Mouse (Mus musculus) kidney, embryonic 14.5 days (tissue): ENCODE data around the gene Cxcl10. TPM values are rescaled to one million over a fixed set of nuclear protein-coding genes. Genes with fewer than 3 reads are reported as not detected.

ENCODE experiments used
- ATAC-seq: fragments of 200-750 bp; cut with Nextera tagmentation; 2 replicates; pipeline ENCODE4 v1.8.0; 2017; ENCODE audit warnings: moderate number of reproducible peaks, mild to moderate bottlenecking, moderate TSS enrichment, moderate library complexity; ENCODE audit not compliant: low FRiP score, low TSS enrichment
- H3K27ac ChIP-seq: fragments of 300-500 bp; sonication (generic); 2 replicates; pipeline ENCODE4 v1.5.1; 2014; ENCODE audit warnings: low read depth, mild to moderate bottlenecking, low read length, moderate library complexity, mixed read lengths
- H3K27me3 ChIP-seq: fragments of 300-500 bp; sonication (generic); 2 replicates; pipeline ENCODE4 v1.6.1; 2014; ENCODE audit warnings: mild to moderate bottlenecking, low read length; ENCODE audit not compliant: control insufficient read depth, insufficient read depth
- H3K36me3 ChIP-seq: fragments of 300-500 bp; sonication (generic); 2 replicates; pipeline ENCODE4 v1.6.1; 2014; ENCODE audit warnings: low read length, mixed read lengths; ENCODE audit not compliant: control insufficient read depth, insufficient read depth
- H3K4me1 ChIP-seq: fragments of 300-500 bp; sonication (generic); 2 replicates; pipeline ENCODE4 v1.6.1; 2014; ENCODE audit warnings: low read length, mixed read lengths; ENCODE audit not compliant: control insufficient read depth, insufficient read depth
- H3K4me2 ChIP-seq: fragments of 300-500 bp; sonication (generic); replicated peaks from 2 replicates; pipeline ENCODE4 v1.6.1; 2014; ENCODE audit warnings: low read depth, mild to moderate bottlenecking, low read length
- H3K4me3 ChIP-seq: fragments of 300-500 bp; sonication (generic); 2 replicates; pipeline ENCODE4 v1.5.1; 2014; ENCODE audit warnings: mild to moderate bottlenecking, low read length
- H3K9ac ChIP-seq: fragments of 300-500 bp; sonication (generic); 2 replicates; pipeline ENCODE4 v1.6.1; 2014; ENCODE audit warnings: low read depth, mild to moderate bottlenecking, low read length, moderate library complexity
- H3K9me3 ChIP-seq: fragments of 300-500 bp; sonication (generic); 2 replicates; pipeline ENCODE4 v1.6.1; 2016; ENCODE audit warnings: low read length; ENCODE audit not compliant: control insufficient read depth
- WGBS: fragments of 180-500 bp; shearing (Covaris S2); extraction: QIAGEN DNeasy Blood & Tissue Kit; methylation state at CpG from one replicate; pipeline ENCODE4 v1.1.7; 2014; 5-methylcytosine and 5-hydroxymethylcytosine counted together
- polyA plus RNA-seq: library from polyadenylated mRNA; unstranded; fragments of >200 nt; fragmentation: Nextera tagmentation; extraction: Ambion mirVana; gene quantifications from 2 replicates; pipeline ENCODE4 v1.2.1, GENCODE M21; 2014

Gene Cxcl10
- polyA plus RNA-seq, 1 experiment from 2014 or later: 0.84 TPM

- 63% methylated on average over 9 of the region's 9 CpGs for WGBS
- H3K4me1 ChIP-seq: no peaks in the 10 kb centered on the region
- H3K27ac ChIP-seq: peak overlapping the region; percentile 47; the same call in 1 of the 2 replicates
- no peak for ATAC-seq
- H3K4me2 ChIP-seq: peak overlapping the region; percentile 12; the same call in 1 of the 2 replicates
- no peak overlapping the region for H3K4me3 ChIP-seq
- H3K9me3 ChIP-seq: no peaks in the 10 kb centered on the region
- H3K27me3 ChIP-seq: no peaks in the 10 kb centered on the region
- H3K9ac ChIP-seq: no peak overlapping the region
- H3K36me3 ChIP-seq: no peaks in the 10 kb centered on the region
Observed at GRCm38 (mm10) chr5:92332359-92332840, 16.3 kb downstream of the Cxcl10 start.

GRCm38 (mm10) chr5:92331635-92332338 is 16.9 kb downstream of the Cxcl10 start, which contains the start of gene Art3:
Gene Art3, plus strand, starts transcription at chr5:92331827.
- no peaks in the 10 kb centered on the region for H3K9me3 ChIP-seq
- no peaks in the 10 kb centered on the region for H3K36me3 ChIP-seq
- no peak for ATAC-seq
- WGBS: 91% methylated on average over 17 of the region's 17 CpGs
- H3K4me3 ChIP-seq: no peak within 1 kb of the TSS
- H3K9ac ChIP-seq: no peak within 1 kb of the TSS
- H3K4me2 ChIP-seq: peak within 1 kb of the TSS; percentile 12; the same call in 1 of the 2 replicates
- peak within 1 kb of the TSS; percentile 47; the same call in 1 of the 2 replicates for H3K27ac ChIP-seq
- no peaks in the 10 kb centered on the region for H3K4me1 ChIP-seq
- H3K27me3 ChIP-seq: no peaks in the 10 kb centered on the region

- Histone ChIP-seq H3K9me3 (no peaks in the 10 kb centered on the region), H3K9ac (no peak overlapping the region), H3K4me1 (no peaks in the 10 kb centered on the region), H3K4me3 (no peak overlapping the region), H3K36me3 (no peaks in the 10 kb centered on the region), H3K27ac (no peak overlapping the region), H3K27me3 (no peaks in the 10 kb centered on the region), H3K4me2 (no peak overlapping the region)
- no peak for ATAC-seq
- 89% methylated on average over 12 of the region's 12 CpGs for WGBS
Observed at GRCm38 (mm10) chr5:92331122-92331521, 17.6 kb downstream of the Cxcl10 start.

GRCm38 (mm10) chr5:92327929-92328328 is 20.8 kb downstream of the Cxcl10 start, which contains the start of gene Cxcl9:
Gene Cxcl9, minus strand, starts transcription at chr5:92328079.
- Histone ChIP-seq H3K27ac (no peak within 1 kb of the TSS), H3K4me1 (no peaks in the 10 kb centered on the region), H3K36me3 (no peaks in the 10 kb centered on the region), H3K4me3 (no peak within 1 kb of the TSS), H3K4me2 (no peak within 1 kb of the TSS), H3K9ac (no peak within 1 kb of the TSS), H3K27me3 (no peaks in the 10 kb centered on the region), H3K9me3 (no peaks in the 10 kb centered on the region)
- WGBS: 78% methylated on average over 7 of the region's 7 CpGs
- no peak for ATAC-seq

- Histone ChIP-seq H3K27me3 (no peaks in the 10 kb centered on the region), H3K9ac (no peak overlapping the region), H3K4me1 (no peaks in the 10 kb centered on the region), H3K27ac (no peak overlapping the region), H3K36me3 (no peaks in the 10 kb centered on the region), H3K4me3 (no peak overlapping the region), H3K4me2 (no peak overlapping the region), H3K9me3 (no peaks in the 10 kb centered on the region)
- ATAC-seq: no peak
- 76% methylated on average over 6 of the region's 6 CpGs for WGBS
Observed at GRCm38 (mm10) chr5:92327367-92327766, 21.3 kb downstream of the Cxcl10 start.

GRCm38 (mm10) chr5:92323264-92323663 is 25.4 kb downstream of the Cxcl10 start:
- H3K36me3 ChIP-seq: no peaks in the 10 kb centered on the region
- no peak overlapping the region for H3K4me2 ChIP-seq
- WGBS: 63% methylated on average over 5 of the region's 5 CpGs
- H3K4me3 ChIP-seq: no peak overlapping the region
- H3K9ac ChIP-seq: no peak overlapping the region
- no peaks in the 10 kb centered on the region for H3K27me3 ChIP-seq
- H3K27ac ChIP-seq: no peak overlapping the region
- H3K4me1 ChIP-seq: no peaks in the 10 kb centered on the region; the same call in 1 of the 2 replicates
- H3K9me3 ChIP-seq: no peaks in the 10 kb centered on the region
- no peak for ATAC-seq

- Histone ChIP-seq H3K27ac (no peak overlapping the region), H3K4me1 (no peaks in the 10 kb centered on the region; the same call in 1 of the 2 replicates), H3K9ac (no peak overlapping the region), H3K27me3 (no peaks in the 10 kb centered on the region), H3K36me3 (no peaks in the 10 kb centered on the region), H3K4me2 (no peak overlapping the region), H3K4me3 (no peak overlapping the region), H3K9me3 (no peaks in the 10 kb centered on the region)
- WGBS: 79% methylated on average over 4 of the region's 4 CpGs
- ATAC-seq: no peak
Observed at GRCm38 (mm10) chr5:92322612-92323011, 26.1 kb downstream of the Cxcl10 start.

- Histone ChIP-seq H3K9ac (no peak overlapping the region), H3K9me3 (no peaks in the 10 kb centered on the region), H3K4me2 (no peak overlapping the region), H3K36me3 (no peaks in the 10 kb centered on the region), H3K27ac (no peak overlapping the region), H3K4me1 (no peaks in the 10 kb centered on the region; the same call in 1 of the 2 replicates), H3K27me3 (no peaks in the 10 kb centered on the region), H3K4me3 (no peak overlapping the region)
- 49% methylated on average over 8 of the region's 8 CpGs for WGBS
- ATAC-seq: peak; percentile 9; the same call in 1 of the 2 replicates
Observed at GRCm38 (mm10) chr5:92321631-92322400, 26.9 kb downstream of the Cxcl10 start.

- Histone ChIP-seq H3K4me2 (no peak overlapping the region), H3K36me3 (no peaks in the 10 kb centered on the region), H3K9me3 (no peaks in the 10 kb centered on the region), H3K9ac (no peak overlapping the region), H3K4me3 (no peak overlapping the region), H3K27me3 (no peaks in the 10 kb centered on the region), H3K4me1 (no peaks in the 10 kb centered on the region; the same call in 1 of the 2 replicates), H3K27ac (no peak overlapping the region)
- no peak for ATAC-seq
- WGBS: 90% methylated on average over 14 of the region's 14 CpGs
Observed at GRCm38 (mm10) chr5:92318596-92318995, 30.1 kb downstream of the Cxcl10 start.
